Mouse (Mus musculus) heart, postnatal 0 days (tissue): Measurements from ENCODE around the gene Appl1.
"Not testable (repeated sequence)": the region's sequence is repeated elsewhere in the genome, so short reads cannot be mapped to it uniquely, and the experiment has no call there.

Source experiments
- CTCF ChIP-seq: IDR thresholded peaks from 2 replicates; pipeline ENCODE4 v1.5.1; 2016; ENCODE audit warnings: antibody characterized with exemption, control low read depth, low read depth
- EP300 ChIP-seq: IDR thresholded peaks from 2 replicates; pipeline ENCODE4 v1.6.1; 2016; ENCODE audit warnings: antibody characterized with exemption, low read depth

DNA sequence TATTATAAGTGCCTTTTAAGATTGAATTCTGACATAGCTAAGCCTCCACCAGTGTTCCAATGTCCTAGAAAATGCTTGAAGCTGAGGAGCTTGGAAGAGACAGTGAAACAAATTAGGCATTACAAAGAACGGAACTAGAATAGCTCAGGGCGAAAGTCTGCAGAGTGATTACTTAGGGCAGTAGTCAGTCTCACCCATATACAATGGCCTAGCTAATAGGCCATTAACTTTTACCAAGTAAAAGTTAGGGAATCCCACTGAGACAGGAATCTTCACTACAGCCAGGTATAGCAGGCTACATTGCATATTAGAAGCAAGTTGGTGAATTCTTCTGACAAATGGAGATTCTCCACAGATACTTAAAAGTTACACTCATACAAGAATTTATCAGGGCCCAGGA is 14.9 kb downstream of the Appl1 start:
- not testable (repeated sequence) for TF ChIP-seq EP300, CTCF
